16 mouse cellular contexts compared by ENCODE assay signal in genomic region chr2:74733317-74733661, GRCm38 (mm10). TPM values are rescaled to one million over a fixed set of nuclear protein-coding genes. Genes with fewer than 3 reads are reported as not detected.
DNase-seq lines count a peak whose midpoint lies in the region; ATAC-seq and TF ChIP-seq lines count a peak whose summit lies in the region.
"Had no signal": no experiment of that assay in that cellular context is flagged by ENCODE, and none has a peak within 500 bp of the region (broad histone marks: within the 10 kb centered on the region; RNA-seq: fewer than 3 reads in every experiment).

No protein-coding gene starts in this region.

- H3K4me1 ChIP-seq in heart, embryonic 12.5 days (replicated peaks), result peaks cover 9% of the 10 kb centered on the region
- no peaks in the 10 kb centered on the region; a peak in 1 of 4 replicates for H3K4me1 ChIP-seq in ES-E14 (ENCODE audit: control insufficient read depth in 2 of 2, insufficient read depth in 2 of 2, low read length in 2 of 2, poor library complexity in 1 of 2)
- H3K4me1 ChIP-seq in hindbrain, embryonic 13.5 days (replicated peaks), result peaks cover 27% of the 10 kb centered on the region
- peaks cover 31% of the 10 kb centered on the region for H3K4me1 ChIP-seq in limb, embryonic 15.5 days

- intact Hi-C loops in heart, postnatal 25 days (cut with DNase I), result no loop called here

- H3K27ac ChIP-seq in heart, embryonic 12.5 days (ENCODE audit: poor library complexity, severe bottlenecking), result no peak overlapping the region
- H3K27ac ChIP-seq in ES-E14 (ENCODE audit: insufficient read depth, low read depth, low read length, poor library complexity, severe bottlenecking), result no peak overlapping the region
- peak overlapping the region; percentile 99 for H3K27ac ChIP-seq in hindbrain, embryonic 13.5 days
- no peak overlapping the region for H3K27ac ChIP-seq in limb, embryonic 15.5 days
- H3K27ac ChIP-seq: forebrain, embryonic 13.5 days; heart, adult 2 months had no signal

- H3K27me3 ChIP-seq in heart, embryonic 12.5 days (replicated peaks), result peaks cover 88% of the 10 kb centered on the region
- peaks cover 77% of the 10 kb centered on the region for H3K27me3 ChIP-seq in hindbrain, embryonic 13.5 days
- peaks cover 94% of the 10 kb centered on the region for H3K27me3 ChIP-seq in limb, embryonic 15.5 days

- no peak for ATAC-seq in heart, embryonic 12.5 days (ENCODE audit: insufficient number of reproducible peaks, low FRiP score)
- ATAC-seq in hindbrain, embryonic 13.5 days (ENCODE audit: low FRiP score), result no peak
- ATAC-seq in limb, embryonic 15.5 days (ENCODE audit: insufficient number of reproducible peaks, low FRiP score, low TSS enrichment, low read depth), result no peak
- no peak for ATAC-seq in granulocyte monocyte progenitor cell, adult 5-6 weeks (replicated peaks; ENCODE audit: poor library complexity, severe bottlenecking)
- ATAC-seq: forebrain, embryonic 13.5 days; midbrain, embryonic 16.5 days had no signal

- H3K4me3 ChIP-seq in heart, embryonic 12.5 days, result no peak overlapping the region
- H3K4me3 ChIP-seq in ES-E14 (ENCODE audit: insufficient read depth in 1 of 2, low read depth in 1 of 2, low read length in 2 of 2, poor library complexity in 1 of 2, severe bottlenecking in 1 of 2), result no peak overlapping the region
- H3K4me3 ChIP-seq in hindbrain, embryonic 13.5 days, result peak overlapping the region; percentile 51
- peak overlapping the region; percentile 19; the same call in 1 of the 2 replicates for H3K4me3 ChIP-seq in limb, embryonic 15.5 days
- H3K4me3 ChIP-seq: forebrain, embryonic 13.5 days; heart, adult 2 months had no signal

- in situ Hi-C loops in ES-E14 (cut with MboI; ENCODE audit: low sequenced_read_pairs in 2 of 2, unreplicated experiment in 2 of 2), result no loop called here

- H3K9me3 ChIP-seq in heart, embryonic 12.5 days (replicated peaks), result no peaks in the 10 kb centered on the region
- H3K9me3 ChIP-seq in ES-E14 (ENCODE audit: control insufficient read depth, insufficient read depth, low read depth, low read length), result no peaks in the 10 kb centered on the region
- no peaks in the 10 kb centered on the region for H3K9me3 ChIP-seq in hindbrain, embryonic 13.5 days
- no peaks in the 10 kb centered on the region for H3K9me3 ChIP-seq in limb, embryonic 15.5 days
- H3K9me3 ChIP-seq: forebrain, embryonic 13.5 days had no signal

- no peak for DNase-seq in heart, postnatal 25 days (ENCODE audit: low spot score)
- DNase-seq in ES-E14 (ENCODE audit: low read depth, low spot score), result no peak
- DNase-seq in spleen, adult 12 weeks (ENCODE audit: low spot score), result no peak
- DNase-seq in cerebellum, adult 18-20 months, result no peak
- DNase-seq: cerebellum, postnatal 14 days; heart, adult 2 months; lung, embryonic 14.5 days had no signal

- H3K36me3 ChIP-seq in heart, embryonic 12.5 days, result no peaks in the 10 kb centered on the region
- H3K36me3 ChIP-seq in ES-E14 (ENCODE audit: control insufficient read depth, insufficient read depth, low read length, poor library complexity, severe bottlenecking), result no peaks in the 10 kb centered on the region
- H3K36me3 ChIP-seq in hindbrain, embryonic 13.5 days, result no peaks in the 10 kb centered on the region
- H3K36me3 ChIP-seq in limb, embryonic 15.5 days, result no peaks in the 10 kb centered on the region

- WGBS in heart, embryonic 12.5 days, result 1% methylated on average over 16 of the region's 16 CpGs
- 0% methylated on average over 16 of the region's 16 CpGs for whole genome bisulfite sequencing in hindbrain, embryonic 13.5 days
- WGBS in limb, embryonic 15.5 days, result 5% methylated on average over 13 of the region's 16 CpGs

- H3K9ac ChIP-seq in heart, embryonic 12.5 days, result no peak overlapping the region
- H3K9ac ChIP-seq in ES-E14 (ENCODE audit: insufficient read depth, low read depth, low read length, poor library complexity, severe bottlenecking), result no peak overlapping the region
- peak overlapping the region; percentile 96 for H3K9ac ChIP-seq in hindbrain, embryonic 13.5 days
- H3K9ac ChIP-seq in limb, embryonic 15.5 days, result no peak overlapping the region
- H3K9ac ChIP-seq: forebrain, embryonic 13.5 days; lung, embryonic 14.5 days had no signal

- H3K4me2 ChIP-seq in heart, embryonic 12.5 days, result 0 out of 2 replicates have a peak overlapping the region, but pooled peaks have one; percentile 46
- H3K4me2 ChIP-seq in hindbrain, embryonic 13.5 days, result peak overlapping the region; percentile 83
- peak overlapping the region; percentile 32 for H3K4me2 ChIP-seq in limb, embryonic 15.5 days
- H3K4me2 ChIP-seq: forebrain, embryonic 13.5 days had no signal

TF ChIP-seq in ES-E14, 5 proteins besides CTCF, POLR2A, EP300 and RAD21:
- TF ChIP-seq ZC3H11A (IDR thresholded peaks at IDR 0.05; ENCODE audit: borderline replicate concordance, low read depth, low read length), result no peak
- no peak for TF ChIP-seq MAFK (IDR thresholded peaks at IDR 0.05; ENCODE audit: insufficient read depth, low read depth, low read length)
- TF ChIP-seq ZNF384 (IDR thresholded peaks at IDR 0.05; ENCODE audit: low read depth, low read length), result peak; percentile 78
- TF ChIP-seq CHD2 (IDR thresholded peaks at IDR 0.05; ENCODE audit: low read depth, low read length), result no peak

RNA-seq across cellular contexts. Expression of gene Gm28230, which starts 6.8 kb away (rescaled TPM):
- polyA plus RNA-seq in heart, embryonic 12.5 days (2016; fragmentation: Nextera tagmentation; extraction: Ambion mirVana), result 0.08 TPM in 1 of 2 replicates, not detected in the other
- total RNA-seq in heart, postnatal 25 days (2021), result not detected
- 0.22 TPM in 1 of 2 replicates, not detected in the other for total RNA-seq in ES-E14 (2012; rRNA removed)
- 1.3 and 1.5 TPM in 2 replicates for polyA plus RNA-seq in hindbrain, embryonic 13.5 days (2015; fragmentation: Nextera tagmentation; extraction: Ambion mirVana)
- 0.08 and 0.11 TPM in 2 replicates for polyA plus RNA-seq in limb, embryonic 15.5 days (2015; fragmentation: Nextera tagmentation; extraction: Ambion mirVana)
- not detected in 2 replicates for total RNA-seq in granulocyte monocyte progenitor cell, adult 5-6 weeks (2014; fragmentation: Nextera tagmentation)
- total RNA-seq in granulocyte monocyte progenitor cell, adult 5-6 weeks (2017), result not detected in 2 replicates
- total RNA-seq: left cerebral cortex, adult 8-10 months had no signal
- polyA plus RNA-seq: C2C12; forebrain, embryonic 13.5 days; lung, embryonic 14.5 days; midbrain, embryonic 16.5 days had no signal

RNA-seq across cellular contexts. Expression of gene Hoxd4, which starts 21.6 kb away (rescaled TPM):
- 0.19 TPM in 1 of 2 replicates, not detected in the other for polyA plus RNA-seq in heart, embryonic 12.5 days (2016; fragmentation: Nextera tagmentation; extraction: Ambion mirVana)
- under 1 TPM; 0.42 to 0.56 TPM for total RNA-seq in heart, postnatal 25 days (2021)
- 0.16 and 0.94 TPM in 2 replicates for total RNA-seq in ES-E14 (2012; rRNA removed)
- polyA plus RNA-seq in hindbrain, embryonic 13.5 days (2015; fragmentation: Nextera tagmentation; extraction: Ambion mirVana), result 4.1 and 4.2 TPM in 2 replicates
- polyA plus RNA-seq in limb, embryonic 15.5 days (2015; fragmentation: Nextera tagmentation; extraction: Ambion mirVana), result 0.29 and 0.66 TPM in 2 replicates
- not detected in 2 replicates for total RNA-seq in granulocyte monocyte progenitor cell, adult 5-6 weeks (2014; fragmentation: Nextera tagmentation)
- not detected in 2 replicates for total RNA-seq in granulocyte monocyte progenitor cell, adult 5-6 weeks (2017)
- total RNA-seq: left cerebral cortex, adult 8-10 months had no signal
- polyA plus RNA-seq: C2C12; forebrain, embryonic 13.5 days; lung, embryonic 14.5 days; midbrain, embryonic 16.5 days had no signal

RNA-seq across cellular contexts. Expression of gene Hoxd3, which starts 21.6 kb away (rescaled TPM):
- polyA plus RNA-seq in heart, embryonic 12.5 days (2016; fragmentation: Nextera tagmentation; extraction: Ambion mirVana), result 2.5 and 3.1 TPM in 2 replicates
- not detected for total RNA-seq in heart, postnatal 25 days (2021)
- 0.40 TPM in 1 of 2 replicates, not detected in the other for total RNA-seq in ES-E14 (2012; rRNA removed)
- 76.0 and 82.5 TPM in 2 replicates for polyA plus RNA-seq in hindbrain, embryonic 13.5 days (2015; fragmentation: Nextera tagmentation; extraction: Ambion mirVana)
- 0.55 and 0.65 TPM in 2 replicates for polyA plus RNA-seq in limb, embryonic 15.5 days (2015; fragmentation: Nextera tagmentation; extraction: Ambion mirVana)
- total RNA-seq in granulocyte monocyte progenitor cell, adult 5-6 weeks (2014; fragmentation: Nextera tagmentation), result not detected in 2 replicates
- total RNA-seq in granulocyte monocyte progenitor cell, adult 5-6 weeks (2017), result not detected in 2 replicates
- total RNA-seq: heart, adult 2 months; left cerebral cortex, adult 8-10 months had no signal
- polyA plus RNA-seq: C2C12; forebrain, embryonic 13.5 days; lung, embryonic 14.5 days; midbrain, embryonic 16.5 days had no signal

RNA-seq across cellular contexts. Expression of gene Hoxd8, which starts 28.9 kb away (rescaled TPM):
- 0.10 and 0.37 TPM in 2 replicates for polyA plus RNA-seq in heart, embryonic 12.5 days (2016; fragmentation: Nextera tagmentation; extraction: Ambion mirVana)
- 1 to 10 TPM; 1.0 to 1.2 TPM for total RNA-seq in heart, postnatal 25 days (2021)
- 0.63 and 1.2 TPM in 2 replicates for total RNA-seq in ES-E14 (2012; rRNA removed)
- 0.79 and 1.5 TPM in 2 replicates for polyA plus RNA-seq in hindbrain, embryonic 13.5 days (2015; fragmentation: Nextera tagmentation; extraction: Ambion mirVana)
- polyA plus RNA-seq in limb, embryonic 15.5 days (2015; fragmentation: Nextera tagmentation; extraction: Ambion mirVana), result 5.9 and 7.3 TPM in 2 replicates
- not detected in 2 replicates for total RNA-seq in granulocyte monocyte progenitor cell, adult 5-6 weeks (2014; fragmentation: Nextera tagmentation)
- not detected in 2 replicates for total RNA-seq in granulocyte monocyte progenitor cell, adult 5-6 weeks (2017)
- total RNA-seq: left cerebral cortex, adult 8-10 months had no signal
- polyA plus RNA-seq: C2C12; forebrain, embryonic 13.5 days; midbrain, embryonic 16.5 days had no signal

RNA-seq across cellular contexts. Expression of gene Hoxd1, which starts 29.5 kb away (rescaled TPM):
- not detected in 2 replicates for polyA plus RNA-seq in heart, embryonic 12.5 days (2016; fragmentation: Nextera tagmentation; extraction: Ambion mirVana)
- not detected for total RNA-seq in heart, postnatal 25 days (2021)
- total RNA-seq in ES-E14 (2012; rRNA removed), result 0.26 and 0.36 TPM in 2 replicates
- polyA plus RNA-seq in hindbrain, embryonic 13.5 days (2015; fragmentation: Nextera tagmentation; extraction: Ambion mirVana), result 1.6 and 2.5 TPM in 2 replicates
- 0.26 and 0.42 TPM in 2 replicates for polyA plus RNA-seq in limb, embryonic 15.5 days (2015; fragmentation: Nextera tagmentation; extraction: Ambion mirVana)
- total RNA-seq in granulocyte monocyte progenitor cell, adult 5-6 weeks (2014; fragmentation: Nextera tagmentation), result not detected in 2 replicates
- not detected in 2 replicates for total RNA-seq in granulocyte monocyte progenitor cell, adult 5-6 weeks (2017)
- total RNA-seq: heart, adult 2 months had no signal
- polyA plus RNA-seq: C2C12; forebrain, embryonic 13.5 days; heart, adult 2 months; midbrain, embryonic 16.5 days; testis, adult 2 months had no signal

Comparison
In these comparisons a context has a peak if more than half of its experiments do, and no peak if none do; other contexts are left out.
1. H3K4me2 ChIP-seq: peak in every context shown above with its lines; median percentile 83 in hindbrain, embryonic 13.5 days; 46 in heart, embryonic 12.5 days; 32 in limb, embryonic 15.5 days.
2. H3K4me3 ChIP-seq: peak in hindbrain, embryonic 13.5 days (single experiment) and limb, embryonic 15.5 days (single experiment); none in heart, embryonic 12.5 days (single experiment) and ES-E14 (0 of 2).